Mouse (Mus musculus): ENCODE measurements around the gene Fam172a. TPM values are rescaled to one million over a fixed set of nuclear protein-coding genes. Genes with fewer than 3 reads are reported as not detected.
A peak's percentile ranks its signal among the peaks of the same experiment; 100 is the strongest.

The Fam172a gene
- total RNA-seq, 2 experiments from 2014 or later = 38.0 to 38.3 TPM

DNA sequence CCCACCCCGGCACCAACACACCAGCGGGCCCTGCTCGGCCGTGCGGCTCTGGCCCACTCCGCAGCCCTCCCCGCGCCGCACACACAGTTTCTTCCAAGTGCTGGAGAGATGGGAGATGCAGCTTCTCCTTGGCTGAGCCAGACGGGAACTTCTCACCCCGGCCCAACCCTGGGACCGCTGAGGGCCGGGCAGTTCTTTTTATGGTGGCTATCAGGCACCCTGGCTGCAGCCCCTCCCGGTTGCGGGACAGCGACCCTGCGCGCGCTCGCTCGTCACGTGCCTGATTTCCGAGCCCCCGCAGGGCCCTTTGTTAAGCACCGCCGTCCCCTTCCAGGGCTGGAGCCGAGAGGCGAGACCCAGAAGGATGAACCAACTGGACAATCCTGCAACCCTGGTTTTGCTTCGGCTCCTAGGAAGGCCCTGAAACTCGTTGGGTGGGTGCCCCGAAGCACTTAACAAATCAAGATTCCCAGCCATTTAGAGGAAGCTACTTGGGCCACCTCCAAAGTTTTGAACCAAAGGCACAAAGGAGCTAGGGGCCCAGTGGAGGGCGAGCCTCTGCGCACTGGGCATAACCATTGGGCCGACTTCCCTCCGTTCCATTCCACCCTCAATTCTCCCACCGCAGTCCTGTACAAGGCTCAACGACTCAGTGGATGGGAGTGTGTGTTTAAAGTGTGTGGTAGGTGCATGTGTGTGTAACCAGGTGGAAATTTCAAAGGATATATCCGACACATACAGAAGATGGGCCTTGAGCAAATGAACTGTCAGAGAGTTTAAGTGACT is 477.7 kb downstream of the Fam172a start:
- no peak for TF ChIP-seq CTCF (conservative IDR thresholded peaks at IDR 0.05)
- no peak for DNase-seq (ENCODE audit: low spot score in 2 of 2)
- Histone ChIP-seq H3K4me3 (peak overlapping the region; percentile 56), H3K27ac (peak overlapping the region; percentile 94)

DNA sequence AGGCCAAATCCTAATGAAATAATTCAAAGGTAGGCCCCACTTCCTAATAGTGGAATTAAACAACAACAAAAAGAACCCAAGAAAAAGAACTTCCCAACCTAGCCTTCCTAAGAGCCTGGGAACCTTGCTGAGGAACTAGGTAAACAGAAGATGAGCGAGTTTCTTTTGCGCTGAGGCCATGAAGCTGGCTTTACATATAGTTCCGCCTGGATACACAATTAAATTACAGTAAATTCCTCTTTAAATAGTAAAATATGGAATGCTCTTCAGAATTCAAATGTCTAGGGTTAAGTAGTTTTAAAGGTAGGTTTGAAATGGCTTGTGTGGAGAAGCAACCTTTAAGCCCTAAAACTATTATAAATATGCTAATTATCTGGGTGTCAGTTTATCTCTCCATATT is 478.4 kb downstream of the Fam172a start:
- peak overlapping the region; percentile 94 for H3K27ac ChIP-seq

DNA sequence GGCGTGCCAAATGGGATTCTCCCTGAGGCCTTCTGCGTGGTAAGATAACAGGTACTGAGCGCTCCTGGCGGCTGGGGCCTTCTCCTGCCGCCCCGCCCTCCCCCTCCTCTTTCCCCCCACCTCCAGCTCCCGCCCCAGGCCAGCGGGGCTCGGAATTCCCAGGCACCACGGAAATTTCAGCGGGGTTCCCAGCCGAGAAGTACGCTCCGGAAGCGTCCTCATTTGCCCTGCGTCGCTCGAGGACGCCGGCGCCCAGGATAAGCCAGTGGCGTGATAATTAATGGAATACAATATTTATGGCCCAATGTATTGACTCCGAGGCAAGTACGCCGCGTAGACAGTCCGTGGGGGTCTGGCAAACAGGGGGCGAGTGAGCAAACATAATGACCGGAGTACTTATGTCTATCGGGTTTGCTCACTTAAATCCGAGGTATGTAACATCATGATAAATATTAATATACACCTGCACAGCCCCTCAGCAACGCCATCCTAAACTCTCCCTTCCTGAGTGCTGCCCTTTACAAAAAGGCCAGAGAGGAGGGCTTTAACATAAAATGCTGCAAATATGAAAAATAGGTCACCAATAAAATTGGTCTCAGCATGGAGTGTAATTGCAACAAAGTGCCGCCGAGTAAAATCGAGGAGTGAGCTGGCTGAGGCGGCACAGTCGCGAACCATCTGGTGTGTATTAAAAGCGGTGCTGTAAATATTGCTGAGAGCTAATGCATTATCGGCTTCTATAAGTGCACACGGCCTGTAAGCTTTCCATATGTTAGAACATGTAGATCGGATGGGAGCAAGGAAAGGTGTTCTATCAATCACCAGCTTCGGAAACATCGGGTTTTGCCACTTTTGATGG is 479.5 kb downstream of the Fam172a start:
- peak in 1 of 2 experiments; percentile 8 for DNase-seq (ENCODE audit: low spot score in 2 of 2)
- H3K4me3 ChIP-seq = peak overlapping the region; percentile 58
- peak overlapping the region; percentile 94 for H3K27ac ChIP-seq
- TF ChIP-seq CTCF (conservative IDR thresholded peaks at IDR 0.05) = peak; percentile 46

More for the DNA sequence above, 478.4 kb downstream of the Fam172a start:
- no peak overlapping the region; the same call in 1 of the 2 replicates for H3K4me3 ChIP-seq
- DNase-seq (ENCODE audit: low spot score in 2 of 2) = no peak
- no peak for TF ChIP-seq CTCF (conservative IDR thresholded peaks at IDR 0.05)

DNA sequence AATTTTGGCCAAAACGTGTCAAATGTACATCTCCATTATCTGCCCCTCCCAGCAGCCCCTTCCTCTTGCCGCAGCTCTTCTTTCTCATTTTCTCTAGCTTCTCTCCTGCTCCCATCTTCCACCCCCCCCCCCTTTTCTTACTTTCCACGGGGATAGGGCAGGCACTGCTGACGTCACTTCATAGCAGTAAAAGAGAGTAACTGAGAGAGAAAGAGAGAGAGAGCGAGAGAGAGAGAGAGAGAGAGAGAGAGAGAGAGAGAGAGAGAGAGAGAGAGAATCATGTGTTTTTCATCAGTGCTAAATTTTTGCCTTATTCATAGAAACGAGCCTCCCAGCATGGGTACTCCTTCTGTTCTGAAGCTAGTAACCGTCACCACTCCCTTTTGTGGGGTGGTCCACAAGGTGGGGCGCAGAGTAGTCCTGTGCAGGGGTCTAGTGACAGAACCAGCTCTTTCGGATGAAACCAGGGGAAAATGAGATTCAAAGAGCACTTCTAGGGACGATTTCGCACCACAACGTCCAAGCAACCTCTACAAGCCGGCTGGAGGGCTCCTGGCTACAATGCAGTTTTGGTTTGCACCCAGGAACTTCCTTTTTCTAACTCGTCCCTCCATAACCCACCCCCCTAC is 480.2 kb downstream of the Fam172a start:
- no peak for DNase-seq (ENCODE audit: low spot score in 2 of 2)
- Histone ChIP-seq H3K27ac (peak overlapping the region; percentile 94), H3K4me3 (peak overlapping the region; percentile 58)
- no peak for TF ChIP-seq CTCF (conservative IDR thresholded peaks at IDR 0.05)

DNA sequence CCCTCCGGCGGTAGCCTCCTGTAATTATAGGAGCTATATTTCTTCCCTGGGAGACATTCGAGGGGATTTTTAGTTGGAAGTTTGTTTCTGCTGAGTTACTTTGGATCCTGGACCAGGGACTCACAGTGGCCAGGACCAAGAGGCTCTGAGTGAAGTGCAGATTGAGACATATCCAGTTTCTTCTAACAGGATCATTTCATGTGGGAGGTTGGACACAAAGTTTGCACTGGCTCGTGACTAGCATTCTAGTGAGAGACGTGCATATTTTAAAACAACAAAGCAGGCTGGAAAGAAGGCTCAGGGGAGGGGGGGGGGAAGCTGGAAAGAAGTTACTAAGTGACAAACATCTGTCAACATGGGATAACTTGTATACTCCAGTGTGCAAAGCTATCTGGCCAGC is 481.2 kb downstream of the Fam172a start:
- H3K4me3 ChIP-seq = peak overlapping the region; percentile 34; the same call in 1 of the 2 replicates

DNA sequence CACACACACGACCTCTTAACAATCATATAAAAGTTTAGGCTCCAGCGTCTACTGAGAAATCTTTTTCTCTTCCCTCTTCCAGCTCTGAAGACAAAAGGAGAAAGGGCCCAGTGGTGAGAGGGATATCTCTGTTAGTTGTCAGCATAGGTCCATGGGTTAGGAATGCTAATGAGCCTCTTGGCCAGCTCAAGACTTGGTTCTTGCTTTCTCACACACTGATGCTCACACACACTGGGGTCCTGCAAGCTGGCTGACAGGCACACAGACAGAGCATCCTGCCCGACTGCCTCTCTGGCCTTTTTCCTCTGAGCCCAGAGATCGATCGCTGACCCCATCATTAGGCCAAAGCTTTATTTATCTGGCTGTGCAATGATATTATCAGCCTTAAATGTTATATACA is 482.2 kb downstream of the Fam172a start:
- no peak for TF ChIP-seq CTCF (conservative IDR thresholded peaks at IDR 0.05)
- Histone ChIP-seq H3K4me3 (no peak overlapping the region), H3K27ac (peak overlapping the region; percentile 79)
- no peak for DNase-seq (ENCODE audit: low spot score in 2 of 2)

More for the DNA sequence above, 481.2 kb downstream of the Fam172a start:
- DNase-seq (ENCODE audit: low spot score in 2 of 2) = no peak
- no peak for TF ChIP-seq CTCF (conservative IDR thresholded peaks at IDR 0.05)
- peak overlapping the region; percentile 94 for H3K27ac ChIP-seq

DNA sequence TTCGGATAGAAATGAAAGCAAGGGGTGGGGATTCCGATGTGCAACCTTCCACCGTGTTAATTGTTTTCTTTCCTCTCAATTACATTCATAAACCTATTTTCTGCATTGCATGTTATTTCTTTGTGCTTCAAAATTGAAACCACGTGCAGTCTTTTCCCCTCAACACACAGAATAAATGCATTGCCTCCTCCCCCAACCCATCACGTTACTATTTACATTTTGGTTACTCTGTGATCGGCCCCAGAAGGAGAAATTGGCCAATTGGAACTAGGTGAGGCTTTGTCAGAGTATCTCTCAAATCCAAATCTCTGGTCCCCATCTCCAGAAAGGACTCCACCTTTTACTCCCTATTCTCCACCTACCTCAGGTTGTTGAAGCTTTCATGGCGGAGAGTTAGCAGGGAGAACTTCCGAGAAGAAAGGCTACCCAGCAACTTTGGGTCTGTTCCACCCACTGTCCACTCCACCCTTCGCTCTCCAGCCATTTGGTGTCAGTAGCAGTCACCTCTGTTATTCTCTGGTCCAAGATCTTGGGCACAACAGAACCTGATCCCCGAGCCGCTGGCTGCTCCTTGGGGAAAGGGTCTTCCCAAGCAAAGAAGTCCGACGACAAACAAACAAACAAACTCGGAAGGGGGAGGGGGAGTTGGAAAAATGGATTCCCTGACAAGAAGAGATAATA is 483.1 kb downstream of the Fam172a start:
- H3K4me3 ChIP-seq = peak overlapping the region; percentile 1; the same call in 1 of the 2 replicates
- no peak for TF ChIP-seq CTCF (conservative IDR thresholded peaks at IDR 0.05)
- DNase-seq (ENCODE audit: low spot score in 2 of 2) = no peak
- H3K27ac ChIP-seq = peak overlapping the region; percentile 64; the same call in 1 of the 2 replicates

DNA sequence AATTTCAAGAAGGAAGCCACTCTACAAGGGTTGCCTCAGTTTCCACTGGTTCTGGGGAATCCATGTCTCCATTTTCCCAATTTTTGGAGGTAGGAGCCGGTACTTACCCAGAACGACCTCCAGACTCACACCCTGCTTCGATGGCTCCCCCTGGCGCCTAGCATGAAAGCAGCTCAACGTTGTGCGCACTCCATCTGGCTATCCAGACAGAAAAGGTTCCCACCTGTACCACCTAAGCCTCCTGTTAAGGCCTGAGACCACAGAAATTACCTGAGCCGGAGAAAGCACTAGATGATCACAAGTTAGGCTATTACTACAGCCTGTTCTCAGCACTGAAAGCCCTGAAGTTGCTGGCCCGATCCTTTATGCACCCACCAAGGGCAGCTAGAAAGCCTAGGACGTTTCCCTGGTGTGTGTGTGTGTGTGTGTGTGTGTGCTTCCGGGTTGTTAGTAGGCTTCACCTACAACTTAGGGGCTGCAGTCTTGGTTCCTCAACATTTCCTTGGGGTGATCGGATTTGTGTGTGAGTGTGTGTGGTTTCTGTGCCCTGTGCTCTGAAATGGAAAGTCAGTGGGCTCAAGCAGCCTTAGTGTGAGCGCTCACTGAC is 484.6 kb downstream of the Fam172a start:
- no peak for DNase-seq (ENCODE audit: low spot score in 2 of 2)
- peak overlapping the region; percentile 61 for H3K27ac ChIP-seq
- TF ChIP-seq CTCF (conservative IDR thresholded peaks at IDR 0.05) = peak; percentile 75
- no peak overlapping the region for H3K4me3 ChIP-seq

DNA sequence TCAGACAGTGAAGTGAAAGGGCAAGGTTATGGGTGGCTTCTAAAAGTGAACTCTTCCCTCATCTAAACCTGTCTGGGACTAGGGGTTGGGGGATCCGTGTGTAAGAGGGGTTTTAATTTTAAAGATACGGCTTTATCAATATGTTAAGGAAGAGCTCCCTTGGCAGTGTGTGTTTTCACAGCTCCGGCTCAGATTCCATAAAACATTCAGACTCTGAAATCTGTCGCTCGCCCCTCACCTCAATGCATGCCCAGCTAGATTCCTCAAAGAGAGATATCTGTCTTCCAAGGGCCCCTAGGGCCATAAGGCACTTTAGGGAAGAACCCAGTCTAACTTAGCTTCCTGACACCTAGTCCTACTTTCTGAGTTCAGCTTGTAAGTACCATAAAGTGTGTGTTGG is 486.0 kb downstream of the Fam172a start:
- Histone ChIP-seq H3K4me3 (no peak overlapping the region), H3K27ac (peak overlapping the region; percentile 61)
- no peak for DNase-seq (ENCODE audit: low spot score in 2 of 2)
- TF ChIP-seq CTCF (conservative IDR thresholded peaks at IDR 0.05) = no peak

DNA sequence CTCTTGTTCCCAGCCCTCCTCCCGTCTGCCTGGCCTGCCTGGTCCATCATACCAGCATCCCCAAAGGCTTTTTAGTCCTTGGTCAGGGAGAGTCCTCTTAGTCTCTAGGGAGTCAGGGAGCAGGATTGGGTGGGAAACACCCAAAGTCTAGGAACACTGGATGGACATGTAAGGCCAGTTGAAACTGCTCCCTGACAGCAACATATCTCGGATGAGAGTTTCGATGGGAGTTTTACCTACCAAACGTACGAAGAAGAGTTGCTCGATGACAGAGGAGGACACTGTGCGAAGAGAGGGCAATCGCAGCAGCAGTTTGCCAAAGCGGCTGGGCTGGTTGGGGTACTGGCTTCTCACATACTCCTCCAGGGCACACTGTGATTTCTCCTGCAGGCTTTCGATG is 487.8 kb downstream of the Fam172a start:
- H3K4me3 ChIP-seq = peak overlapping the region; percentile 26

DNA sequence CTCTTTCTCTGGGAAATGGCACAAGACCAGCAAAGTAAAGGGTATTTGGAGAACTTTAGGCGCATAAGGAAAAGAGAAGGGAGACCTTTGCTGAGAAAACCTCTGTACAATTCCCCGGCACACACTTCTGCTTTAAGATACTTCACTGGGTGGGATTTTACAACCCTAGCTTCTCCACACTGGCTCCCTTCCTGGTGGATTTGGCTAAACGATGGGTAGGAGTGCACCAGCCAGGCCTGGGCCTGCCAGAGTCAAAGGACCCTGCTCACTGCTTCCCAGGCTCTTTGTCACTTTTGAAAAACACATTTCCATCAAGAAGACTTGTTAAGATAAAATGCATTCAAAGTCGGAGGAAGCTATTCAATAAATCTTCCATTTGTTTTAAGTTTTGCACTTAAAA is 491.4 kb downstream of the Fam172a start:
- peak overlapping the region; percentile 85 for H3K4me3 ChIP-seq
- no peak for DNase-seq (ENCODE audit: low spot score in 2 of 2)
- TF ChIP-seq CTCF (conservative IDR thresholded peaks at IDR 0.05) = no peak
- H3K27ac ChIP-seq = peak overlapping the region; percentile 97

More for the DNA sequence above, 487.8 kb downstream of the Fam172a start:
- peak overlapping the region; percentile 75 for H3K27ac ChIP-seq
- DNase-seq (ENCODE audit: low spot score in 2 of 2) = no peak
- TF ChIP-seq CTCF (conservative IDR thresholded peaks at IDR 0.05) = no peak
